Mouse (Mus musculus): ENCODE measurements around the gene AI481877.

AI481877 gene

DNA sequence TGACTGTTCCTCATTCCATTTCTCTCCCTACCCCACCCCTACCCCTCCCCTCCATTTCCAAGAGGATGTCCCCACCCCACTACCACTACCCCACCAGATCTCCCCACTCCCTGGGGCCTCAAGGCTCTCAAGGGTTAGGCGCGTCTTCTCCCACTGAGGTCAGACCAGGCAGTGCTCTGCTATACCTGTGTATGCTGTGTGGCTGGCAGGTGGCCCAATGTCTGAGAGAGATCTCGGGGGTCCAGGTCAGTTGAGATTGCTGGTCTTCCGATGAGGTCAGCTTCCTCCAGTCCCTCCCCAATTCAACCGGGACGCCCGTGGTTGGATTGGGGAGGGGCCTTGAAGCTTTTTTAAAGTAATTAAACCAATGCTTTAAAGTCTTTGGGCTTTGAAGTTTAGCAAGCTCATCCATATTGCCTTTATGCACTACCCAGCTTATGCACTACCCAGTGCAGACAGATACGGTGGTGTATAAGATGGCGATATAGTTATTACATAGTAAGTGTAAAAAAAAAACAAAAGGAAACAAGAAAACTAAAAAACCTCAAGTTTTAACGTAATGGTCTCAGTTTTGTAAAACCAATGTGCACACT, 104.4 kb downstream of the AI481877 start:
- no peak for DNase-seq (ENCODE audit: low spot score)

DNA sequence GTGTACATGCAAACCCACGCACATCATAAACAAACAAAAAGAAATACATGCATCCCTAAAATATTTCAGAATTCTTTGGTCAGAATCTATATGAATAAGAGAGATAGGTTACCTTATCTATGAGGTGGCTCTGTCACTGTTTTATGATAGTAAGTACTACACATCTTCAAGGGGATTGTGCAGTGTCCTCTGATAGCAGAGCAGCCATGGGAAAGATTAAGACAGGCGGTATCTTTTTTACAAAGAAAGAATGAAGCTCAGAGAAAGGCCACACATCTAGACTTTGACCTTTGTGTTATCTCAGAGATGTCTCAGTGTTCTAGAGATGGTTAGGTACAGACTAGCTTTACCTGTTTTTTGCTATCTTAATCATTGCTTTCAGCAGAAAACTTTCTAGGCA, 121.9 kb downstream of the AI481877 start:
- DNase-seq (ENCODE audit: low spot score): no peak

DNA sequence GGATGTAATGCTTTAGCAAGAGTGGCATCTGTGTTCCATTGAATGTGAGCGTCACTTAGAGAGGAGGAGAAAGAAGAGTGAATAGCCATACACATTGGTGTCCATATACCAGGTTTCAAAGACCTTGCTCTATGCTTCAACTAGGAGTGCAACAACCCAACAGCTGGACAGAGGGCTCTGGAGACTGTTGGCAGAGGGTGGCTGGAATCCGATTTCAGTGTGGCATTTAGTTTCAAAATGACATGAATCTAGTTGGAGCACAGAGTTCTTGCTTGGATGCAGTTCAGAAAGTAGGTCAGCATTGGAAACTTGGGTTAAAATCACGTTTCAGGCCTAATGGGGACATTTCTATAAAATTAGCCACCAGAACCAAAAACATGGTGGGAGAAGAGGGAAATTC, 123.6 kb downstream of the AI481877 start:
- DNase-seq (ENCODE audit: low spot score): no peak

DNA sequence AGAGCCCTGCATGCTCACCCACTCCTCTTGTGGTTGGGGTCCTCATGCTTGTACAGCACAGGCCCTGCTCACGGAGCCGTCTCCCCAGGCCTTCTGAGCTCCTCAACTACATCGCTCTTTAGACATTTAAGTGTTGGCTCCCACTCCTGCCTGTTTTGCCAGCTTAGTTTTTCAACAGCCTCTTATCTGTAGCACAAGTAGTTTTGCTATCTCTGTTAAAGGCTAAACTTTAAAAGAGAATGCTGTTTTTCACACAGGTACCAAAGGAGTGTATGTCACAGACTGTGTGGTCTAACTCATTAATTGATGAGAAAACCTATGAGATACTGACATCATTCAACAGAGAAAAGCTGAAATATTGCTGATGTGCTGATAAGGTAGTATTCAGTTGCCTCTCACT, 127.3 kb downstream of the AI481877 start:
- no peak for DNase-seq (ENCODE audit: low spot score)

DNA sequence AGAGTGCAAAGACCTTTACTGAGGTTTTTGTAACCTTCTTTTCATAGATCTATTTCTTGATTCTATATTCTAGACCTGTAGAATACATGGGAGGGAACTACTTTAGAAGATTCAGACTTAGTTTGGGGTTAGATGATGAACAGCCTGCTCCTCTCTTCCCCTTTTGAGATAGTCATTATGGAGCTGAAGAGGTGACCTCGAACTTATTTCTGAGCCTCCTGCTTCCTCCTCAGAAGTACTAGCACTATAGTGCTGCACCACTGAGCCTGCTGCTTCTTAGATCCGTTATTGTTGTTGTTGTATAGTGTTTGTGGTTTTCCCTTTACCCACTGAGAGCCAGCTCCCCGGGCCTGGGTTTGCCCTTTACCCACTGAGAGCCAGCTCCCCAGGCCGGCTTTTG, 129.1 kb downstream of the AI481877 start:
- no peak for DNase-seq (ENCODE audit: low spot score)

DNA sequence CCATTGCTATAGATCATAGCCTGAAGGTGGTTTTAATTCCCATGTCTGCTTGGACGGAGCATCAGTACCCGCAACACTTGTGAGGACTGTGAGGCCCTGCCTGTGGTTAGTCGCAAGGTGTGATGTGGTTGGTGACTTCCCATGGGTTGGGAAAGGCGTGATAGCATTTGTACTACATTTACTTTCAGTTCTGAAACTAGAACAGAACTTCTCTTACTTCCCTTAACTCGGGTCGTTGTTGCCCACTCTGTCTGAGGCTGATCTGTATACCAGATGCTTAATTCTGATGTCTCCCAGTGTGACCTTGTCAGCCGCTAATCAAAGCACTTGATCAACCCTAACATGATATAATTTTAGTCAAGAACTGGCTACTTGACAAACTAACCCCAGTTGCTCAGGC, 129.6 kb downstream of the AI481877 start:
- DNase-seq (ENCODE audit: low spot score): no peak

DNA sequence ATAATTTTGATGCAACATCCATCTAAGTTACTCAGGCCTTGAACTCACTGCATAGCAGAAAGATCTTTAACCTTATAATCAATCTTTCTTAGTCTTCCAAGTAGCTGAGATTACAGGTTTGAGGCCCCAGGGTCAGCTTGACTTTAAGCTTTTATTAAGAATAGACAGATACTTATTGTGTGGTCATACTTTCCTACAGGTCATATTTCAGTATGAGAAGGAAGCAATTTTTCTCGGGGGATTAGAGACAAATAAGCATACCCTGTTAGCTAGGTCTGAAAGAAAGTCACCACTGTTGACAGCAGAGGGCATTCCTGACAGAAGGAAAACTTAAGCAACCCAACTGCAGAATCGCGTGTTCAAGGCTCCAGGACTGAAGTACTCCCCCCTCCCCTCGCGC, 130.8 kb downstream of the AI481877 start:
- no peak for DNase-seq (ENCODE audit: low spot score)

DNA sequence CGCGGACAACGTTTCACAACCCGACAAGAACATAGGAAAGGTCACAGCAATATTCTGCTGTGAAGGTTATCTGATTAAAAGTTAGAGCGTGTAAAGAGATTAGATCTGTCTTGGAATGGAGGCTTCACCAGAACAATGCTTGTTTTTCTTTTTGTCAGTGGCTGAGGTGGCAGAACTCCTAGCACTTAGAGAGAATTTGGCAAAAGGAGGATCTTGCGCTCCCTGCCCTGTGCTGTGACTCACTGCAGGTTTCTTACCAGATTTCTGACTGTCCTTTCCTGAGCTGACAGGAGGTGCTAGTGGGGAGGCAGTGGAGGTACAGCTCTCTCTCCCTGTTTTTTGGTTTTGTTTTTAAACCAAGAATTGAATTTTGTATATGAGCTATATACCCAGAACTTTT, 131.8 kb downstream of the AI481877 start:
- no peak for DNase-seq (ENCODE audit: low spot score)

DNA sequence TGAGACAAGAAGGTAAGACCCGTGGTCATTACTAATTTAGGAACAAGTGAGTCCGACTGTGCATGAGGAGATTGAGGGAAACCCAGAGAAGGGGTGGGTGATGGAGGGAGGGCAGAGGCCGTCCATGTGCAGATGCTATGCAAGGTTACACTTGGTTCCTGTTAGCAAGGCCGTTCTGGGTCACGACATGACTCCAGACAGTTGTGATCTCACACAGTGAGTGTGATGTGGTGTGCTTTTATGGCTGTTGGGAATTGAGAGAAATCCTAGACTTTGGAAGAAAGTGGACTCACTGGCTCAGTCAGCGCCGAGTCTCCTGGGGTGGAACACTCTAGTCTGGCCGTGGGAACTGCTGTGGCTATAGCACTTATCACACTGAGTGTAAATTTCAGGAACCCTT, 132.6 kb downstream of the AI481877 start:
- no peak for DNase-seq (ENCODE audit: low spot score)

DNA sequence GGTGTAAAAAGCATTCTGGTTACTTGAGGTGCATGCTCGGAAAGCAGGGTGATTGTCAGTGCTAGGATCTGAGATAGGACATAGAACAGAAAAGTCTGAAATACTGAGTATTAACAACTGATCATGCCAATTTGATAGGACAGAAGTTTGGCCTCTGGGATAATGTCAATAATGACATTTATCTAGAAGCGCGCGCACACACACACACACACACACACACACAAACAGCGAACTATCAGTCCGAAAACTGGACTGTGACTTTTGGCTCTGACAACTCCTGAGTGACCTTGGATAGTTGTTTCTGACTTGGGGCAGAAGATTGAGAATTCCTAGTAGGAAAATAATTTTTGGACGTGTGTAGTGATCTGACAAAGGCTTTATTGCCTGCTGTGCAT, 135.0 kb downstream of the AI481877 start:
- no peak for DNase-seq (ENCODE audit: low spot score)

DNA sequence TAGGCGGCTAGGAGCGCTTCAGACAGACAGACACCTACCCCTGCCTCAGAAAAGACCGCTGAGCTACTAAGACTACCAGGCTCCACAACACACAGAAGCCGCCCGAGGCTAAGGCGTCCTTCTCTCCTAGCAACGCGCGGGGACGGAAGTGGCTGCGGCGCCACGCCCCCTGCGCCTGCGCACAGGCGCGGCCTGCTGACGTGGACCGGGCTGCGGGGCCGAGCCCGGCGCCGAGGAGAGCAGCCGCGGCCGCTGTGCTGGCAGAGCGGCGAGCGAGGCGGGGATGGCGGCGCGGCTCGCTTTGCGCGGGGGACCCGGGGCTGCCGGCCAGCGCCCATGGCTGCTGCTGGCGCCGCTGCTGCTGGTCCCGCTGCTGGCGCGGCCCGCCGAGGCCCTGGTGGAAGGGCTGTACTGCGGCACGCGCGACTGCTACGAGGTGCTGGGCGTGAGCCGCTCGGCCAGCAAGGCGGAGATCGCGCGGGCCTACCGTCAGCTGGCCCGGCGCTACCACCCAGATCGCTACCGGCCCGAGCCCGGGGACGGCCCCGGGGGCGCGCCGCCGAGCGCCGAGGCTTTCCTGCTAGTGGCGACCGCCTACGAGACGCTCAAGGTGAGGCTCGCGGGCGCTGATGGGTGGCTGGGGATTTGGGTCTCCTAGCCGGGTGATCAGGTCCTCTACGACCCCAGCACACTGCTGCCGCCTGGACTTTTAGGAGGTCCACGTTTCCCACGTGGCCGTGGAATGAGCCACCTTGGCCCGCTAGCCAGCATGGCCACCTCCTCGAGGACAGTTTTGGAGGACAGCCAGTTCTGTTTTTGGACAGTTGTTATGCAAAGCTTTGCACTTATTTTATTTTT, 135.6 kb downstream of the AI481877 start, which contains the start of gene Gm20503:
Gene Gm20503 (plus strand): TSS at position 263 of the 858 bp plus-strand sequence.
- peak; percentile 91 for DNase-seq (ENCODE audit: low spot score)

DNA sequence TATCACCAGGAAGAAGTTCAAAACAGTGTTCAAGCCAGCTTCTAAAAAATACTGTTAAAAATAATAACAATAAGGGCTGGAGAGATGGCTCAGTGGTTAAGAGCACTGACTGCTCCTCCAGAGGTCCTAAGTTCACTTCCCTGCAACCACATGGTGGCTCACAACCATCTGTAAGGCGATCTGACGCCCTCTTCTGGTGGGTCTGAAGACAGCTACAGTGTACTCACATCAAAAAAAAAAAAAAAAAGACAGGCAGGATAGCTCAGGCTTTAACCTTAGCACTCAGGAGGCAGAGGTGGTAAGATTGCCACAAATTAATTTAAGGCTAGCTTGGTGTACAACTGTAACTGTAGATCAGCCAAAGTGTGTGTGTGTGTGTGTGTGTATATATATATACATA, 138.2 kb downstream of the AI481877 start:
- no peak for DNase-seq (ENCODE audit: low spot score)

DNA sequence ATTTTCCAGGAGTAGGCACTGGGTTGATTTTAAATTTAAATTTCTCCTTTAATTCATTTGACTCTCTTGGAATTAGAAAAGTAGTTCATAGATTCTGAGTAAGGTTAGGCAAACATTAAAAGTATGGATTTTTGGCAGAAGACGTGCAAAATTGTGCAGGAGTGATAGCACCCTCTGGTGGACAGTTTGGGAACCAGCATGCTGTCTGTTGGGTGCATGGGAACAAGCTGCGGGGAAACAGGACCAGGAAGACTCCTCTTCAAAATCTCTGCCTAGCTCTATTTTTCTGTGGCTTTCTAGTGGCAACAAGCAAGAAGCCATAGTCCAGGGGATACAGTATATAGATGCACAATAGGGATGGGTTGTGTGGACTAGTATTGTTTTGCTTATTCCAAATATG, 139.1 kb downstream of the AI481877 start:
- peak; percentile 67 for DNase-seq (ENCODE audit: low spot score)

DNA sequence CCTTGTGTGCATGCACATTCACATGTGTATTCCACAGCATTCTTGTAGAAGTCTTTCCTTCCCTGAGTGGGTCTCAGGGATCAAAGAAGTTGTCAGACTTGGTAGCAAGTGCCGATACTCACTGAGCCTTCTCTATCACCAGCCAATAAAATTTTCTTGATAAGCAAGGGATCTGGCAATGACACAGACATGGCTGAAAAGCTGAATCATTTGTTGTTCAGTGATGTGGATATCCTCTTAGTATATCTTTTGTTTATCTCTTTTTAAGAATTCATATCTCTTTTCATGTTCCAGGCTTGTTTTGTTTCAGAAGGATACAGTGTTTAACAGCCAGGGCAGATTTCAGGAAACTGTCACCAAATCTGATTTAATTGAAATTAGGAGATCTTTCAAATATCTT, 140.1 kb downstream of the AI481877 start:
- no peak for DNase-seq (ENCODE audit: low spot score)

DNA sequence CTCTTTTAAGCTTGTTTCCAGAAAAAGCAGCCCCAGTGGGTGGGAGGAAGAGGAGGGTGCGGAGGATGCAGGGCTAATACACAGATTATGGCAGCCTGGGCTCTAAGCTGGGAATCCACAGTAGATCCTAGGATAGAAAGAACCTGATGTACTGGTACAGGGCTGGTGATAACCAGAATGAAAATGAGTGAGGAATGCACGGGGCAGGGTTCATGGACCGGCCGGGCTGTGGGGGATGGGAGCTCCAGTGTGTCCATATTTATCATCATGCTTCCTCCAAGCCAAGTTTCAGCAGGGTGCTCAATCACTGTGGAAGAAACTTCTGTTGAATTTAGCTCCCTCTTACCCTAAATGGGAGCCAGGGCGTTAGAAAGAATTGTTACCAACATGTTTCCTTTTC, 141.7 kb downstream of the AI481877 start:
- DNase-seq (ENCODE audit: low spot score): peak; percentile 20

DNA sequence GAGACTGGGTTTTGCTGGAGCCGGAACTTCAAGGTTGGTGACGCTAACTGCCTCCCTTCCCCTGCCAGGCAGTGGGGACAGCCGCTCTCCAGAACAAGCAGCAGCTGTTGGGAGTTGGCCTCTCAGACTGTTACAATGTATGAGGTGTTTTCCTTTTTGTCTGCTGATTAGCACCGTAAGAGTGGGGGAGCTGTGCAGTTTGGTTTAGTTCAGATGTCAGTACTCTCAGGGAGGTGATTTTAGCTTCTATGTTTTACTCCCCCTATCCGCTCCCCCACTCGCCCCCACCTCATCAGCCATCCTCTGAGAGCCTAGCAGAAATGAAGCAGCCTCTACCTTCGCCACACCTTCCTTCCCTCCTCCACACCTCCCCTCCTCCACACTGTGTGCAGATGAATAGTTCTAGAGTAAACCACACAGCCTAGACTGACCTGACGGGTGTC, 143.5 kb downstream of the AI481877 start:
- DNase-seq (ENCODE audit: low spot score): no peak

DNA sequence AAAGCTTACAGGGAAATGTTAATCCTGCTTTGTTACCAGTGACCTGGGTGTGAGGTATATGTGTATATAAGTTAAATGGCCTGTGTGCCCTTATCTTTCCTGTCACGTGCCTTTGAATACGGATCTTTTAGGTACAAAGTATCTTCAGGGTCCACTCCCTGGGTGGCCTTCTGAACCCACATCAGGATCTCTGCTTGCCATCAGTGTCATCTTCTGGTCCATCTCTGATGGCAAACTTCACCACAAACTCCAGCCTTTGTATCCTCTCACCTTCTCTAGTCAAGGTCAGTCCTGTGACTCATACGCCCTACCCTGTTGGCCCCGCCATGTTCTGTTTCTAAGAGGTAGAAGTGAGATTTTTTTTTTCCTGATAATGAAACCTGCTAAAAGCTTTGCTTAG, 144.0 kb downstream of the AI481877 start, which contains the start of gene Dnajc25:
Gene Dnajc25 (plus strand): TSS at position 301 of the 400 bp plus-strand sequence.
- DNase-seq (ENCODE audit: low spot score): no peak

Measured in ovary, postnatal 36 days (tissue).